In the genomic region with DNA sequence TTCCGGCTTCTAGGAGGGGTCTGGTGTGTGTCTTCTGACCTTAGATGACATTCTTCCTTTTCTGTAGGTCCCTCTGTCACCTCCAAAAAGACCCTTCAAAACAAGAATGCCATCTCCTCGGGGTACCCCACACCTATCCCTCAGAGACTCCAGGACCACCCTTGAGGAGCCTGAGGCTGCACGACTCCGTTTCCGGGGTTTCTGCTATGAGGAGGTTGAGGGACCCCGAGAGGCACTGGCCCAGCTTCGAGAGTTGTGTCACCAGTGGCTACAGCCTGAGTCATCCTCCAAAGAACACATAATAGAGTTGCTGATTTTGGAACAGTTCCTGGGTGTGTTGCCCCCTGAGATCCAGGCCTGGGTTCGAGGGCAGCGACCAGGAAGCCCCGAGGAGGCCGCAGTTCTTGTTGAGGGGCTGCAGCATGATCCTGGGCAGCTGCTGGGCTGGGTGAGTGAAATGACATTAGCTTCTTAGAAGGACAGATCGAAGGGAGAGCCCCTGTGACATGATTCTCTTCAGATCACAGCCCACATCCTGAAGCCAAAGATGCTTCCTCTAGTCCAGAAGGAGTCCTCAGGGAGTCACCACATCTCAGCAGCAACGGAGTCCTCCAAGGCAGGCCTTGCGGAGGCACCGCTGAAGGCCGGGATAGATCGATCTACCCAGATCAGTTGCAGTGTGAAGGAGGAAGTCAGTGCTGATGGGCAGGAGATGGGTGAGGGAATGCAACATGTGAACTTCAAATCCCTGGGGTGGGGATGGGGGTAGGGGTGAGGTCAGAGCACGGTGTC, we compare ENCODE assay signal across 8 mouse cellular contexts. TPM values are rescaled to one million over a fixed set of nuclear protein-coding genes. Genes with fewer than 3 reads are reported as not detected.
A peak's percentile ranks its signal among the peaks of the same experiment; 100 is the strongest.
DNase-seq lines count a peak whose midpoint lies in the region; ATAC-seq lines count a peak whose summit lies in the region.

No protein-coding gene starts in this region.

- peak; percentile 25 to 35 for DNase-seq in cerebellum, adult 18-20 months
- DNase-seq in CD4-positive helper T cell, adult 2 months (ENCODE audit: low read depth, low spot score) = peak; percentile 35
- no peak for DNase-seq in liver, embryonic 13.5 days
- DNase-seq in adrenal gland, postnatal 14 days = no peak
- DNase-seq in gastrocnemius, adult 8-10 months (ENCODE audit: low spot score in 2 of 2) = no peak
- DNase-seq in right cerebral cortex, adult 18-20 months = no peak

- peaks cover 13% of the 10 kb centered on the region for H3K4me1 ChIP-seq in heart, embryonic 12.5 days (replicated peaks)
- peaks cover 32% of the 10 kb centered on the region for H3K4me1 ChIP-seq in liver, embryonic 13.5 days (replicated peaks)

- no peaks in the 10 kb centered on the region for H3K9me3 ChIP-seq in heart, embryonic 12.5 days (replicated peaks)
- H3K9me3 ChIP-seq in liver, embryonic 13.5 days (replicated peaks) = no peaks in the 10 kb centered on the region

- H3K9ac ChIP-seq in heart, embryonic 12.5 days = peak overlapping the region; percentile 69; the same call in 1 of the 2 replicates
- H3K9ac ChIP-seq in liver, embryonic 13.5 days = peak overlapping the region; percentile 84

- peak overlapping the region; percentile 67 for H3K4me2 ChIP-seq in heart, embryonic 12.5 days
- peak overlapping the region; percentile 94 for H3K4me2 ChIP-seq in liver, embryonic 13.5 days

- no peaks in the 10 kb centered on the region for H3K27me3 ChIP-seq in heart, embryonic 12.5 days (replicated peaks)
- H3K27me3 ChIP-seq in liver, embryonic 13.5 days = no peaks in the 10 kb centered on the region

- peaks cover 9% of the 10 kb centered on the region for H3K36me3 ChIP-seq in heart, embryonic 12.5 days
- peaks cover 10% of the 10 kb centered on the region for H3K36me3 ChIP-seq in liver, embryonic 13.5 days

- H3K4me3 ChIP-seq in heart, embryonic 12.5 days = peak overlapping the region; percentile 74; the same call in 1 of the 2 replicates
- peak overlapping the region; percentile 68 for H3K4me3 ChIP-seq in liver, embryonic 13.5 days (replicated peaks)

- 74% methylated on average over 18 of the region's 18 CpGs for WGBS in heart, embryonic 12.5 days
- WGBS in liver, embryonic 13.5 days (ENCODE audit: insufficient replicate concordance) = 74% methylated on average over 18 of the region's 18 CpGs

- peak overlapping the region; percentile 93; the same call in 1 of the 2 replicates for H3K27ac ChIP-seq in heart, embryonic 12.5 days (ENCODE audit: poor library complexity, severe bottlenecking)
- peak overlapping the region; percentile 94 for H3K27ac ChIP-seq in liver, embryonic 13.5 days

- ATAC-seq in cerebellum, adult (ENCODE audit: insufficient number of reproducible peaks, low FRiP score, low TSS enrichment) = no peak
- ATAC-seq in heart, embryonic 12.5 days (ENCODE audit: insufficient number of reproducible peaks, low FRiP score) = no peak
- ATAC-seq in liver, embryonic 13.5 days (ENCODE audit: low read depth) = no peak

RNA-seq across cellular contexts. Expression of gene Zfp446, which starts 1.5 kb away (rescaled TPM):
- 6.4 and 7.2 TPM in 2 replicates for polyA plus RNA-seq in heart, embryonic 12.5 days (2016; fragmentation: Nextera tagmentation; extraction: Ambion mirVana)
- polyA plus RNA-seq in liver, embryonic 13.5 days (2015; fragmentation: Nextera tagmentation; extraction: Ambion mirVana) = 2.9 and 3.6 TPM in 2 replicates
- 6.0 and 7.2 TPM in 2 replicates for total RNA-seq in adrenal gland, postnatal 14 days (2021)
- total RNA-seq in gastrocnemius, adult 8-10 months (2022) = 1 to 10 TPM; 1.1 to 2.3 (median 2.2) TPM

RNA-seq across cellular contexts. Expression of gene Zfp324, which starts 13.5 kb away (rescaled TPM):
- polyA plus RNA-seq in heart, embryonic 12.5 days (2016; fragmentation: Nextera tagmentation; extraction: Ambion mirVana) = 7.8 and 8.0 TPM in 2 replicates
- polyA plus RNA-seq in liver, embryonic 13.5 days (2015; fragmentation: Nextera tagmentation; extraction: Ambion mirVana) = 3.3 and 3.6 TPM in 2 replicates
- 8.0 and 9.5 TPM in 2 replicates for total RNA-seq in adrenal gland, postnatal 14 days (2021)
- 1 to 10 TPM; 1.3 to 2.7 (median 1.6) TPM for total RNA-seq in gastrocnemius, adult 8-10 months (2022)

RNA-seq across cellular contexts. Expression of gene Slc27a5, which starts 18.9 kb away (rescaled TPM):
- polyA plus RNA-seq in heart, embryonic 12.5 days (2016; fragmentation: Nextera tagmentation; extraction: Ambion mirVana) = 0.22 TPM in 1 of 2 replicates, not detected in the other
- polyA plus RNA-seq in liver, embryonic 13.5 days (2015; fragmentation: Nextera tagmentation; extraction: Ambion mirVana) = 4.5 and 4.9 TPM in 2 replicates
- 2.6 and 51.1 TPM in 2 replicates for total RNA-seq in adrenal gland, postnatal 14 days (2021)
- under 1 TPM in 1 of 4 experiments, not detected in 3; 0.16 TPM for total RNA-seq in gastrocnemius, adult 8-10 months (2022)

RNA-seq across cellular contexts. Expression of gene Trim28, which starts 19.8 kb away (rescaled TPM):
- polyA plus RNA-seq in heart, embryonic 12.5 days (2016; fragmentation: Nextera tagmentation; extraction: Ambion mirVana) = 221 and 228 TPM in 2 replicates
- 92.3 and 102 TPM in 2 replicates for polyA plus RNA-seq in liver, embryonic 13.5 days (2015; fragmentation: Nextera tagmentation; extraction: Ambion mirVana)
- total RNA-seq in adrenal gland, postnatal 14 days (2021) = 247 and 252 TPM in 2 replicates
- 10 to 100 TPM; 58.7 to 75.7 (median 62.7) TPM for total RNA-seq in gastrocnemius, adult 8-10 months (2022)

RNA-seq across cellular contexts. Expression of gene Zbtb45, which starts 30.7 kb away (rescaled TPM):
- 16.2 and 18.7 TPM in 2 replicates for polyA plus RNA-seq in heart, embryonic 12.5 days (2016; fragmentation: Nextera tagmentation; extraction: Ambion mirVana)
- polyA plus RNA-seq in liver, embryonic 13.5 days (2015; fragmentation: Nextera tagmentation; extraction: Ambion mirVana) = 14.4 and 17.3 TPM in 2 replicates
- 12.8 and 13.2 TPM in 2 replicates for total RNA-seq in adrenal gland, postnatal 14 days (2021)
- 1 to 10 TPM; 2.5 to 3.6 (median 2.8) TPM for total RNA-seq in gastrocnemius, adult 8-10 months (2022)

Comparison
In these comparisons a context has a peak if more than half of its experiments do, and no peak if none do; other contexts are left out.
1. DNase-seq: peak in cerebellum, adult 18-20 months (2 of 2) and CD4-positive helper T cell, adult 2 months (single experiment); none in liver, embryonic 13.5 days (single experiment), adrenal gland, postnatal 14 days (single experiment), gastrocnemius, adult 8-10 months (0 of 2) and right cerebral cortex, adult 18-20 months (single experiment).